Mouse (Mus musculus): ENCODE data around the gene Tab1. TPM values are rescaled to one million over a fixed set of nuclear protein-coding genes. Genes with fewer than 3 reads are reported as not detected.
A peak's percentile ranks its signal among the peaks of the same experiment; 100 is the strongest.

The Tab1 gene
- total RNA-seq (2021) = 10 to 100 TPM; 23.9 to 24.0 TPM

DNA sequence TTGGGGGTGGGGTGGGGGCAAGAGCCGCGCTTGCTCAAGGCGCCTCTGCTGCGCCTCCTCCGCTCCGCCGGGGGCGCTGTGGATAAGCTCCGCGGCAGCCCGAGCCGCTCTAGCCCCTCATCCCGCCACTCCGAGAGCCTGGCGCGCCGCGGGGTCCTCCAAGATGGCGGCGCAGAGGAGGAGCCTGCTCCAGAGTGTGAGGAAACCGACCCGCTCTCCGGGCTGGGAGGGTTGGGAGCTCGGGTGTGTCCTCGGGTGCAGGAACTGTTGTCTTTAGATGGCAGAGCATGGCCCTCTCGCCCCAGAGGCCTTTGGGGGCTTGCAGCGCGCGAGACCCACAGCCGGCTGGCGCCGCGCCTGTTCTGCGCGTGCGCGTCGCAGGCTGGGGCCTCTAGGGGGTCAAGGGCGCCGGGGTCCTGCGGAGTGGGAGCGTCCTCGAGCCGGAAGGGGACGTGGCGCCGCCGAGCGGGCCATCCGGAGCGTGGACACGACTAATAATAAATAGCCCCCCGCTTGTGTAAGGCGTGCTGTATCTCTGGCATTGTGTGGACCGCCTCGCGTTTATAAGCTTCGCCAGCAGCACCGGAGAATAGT lies at the start of gene Tab1:
TSS of gene Tab1 (plus strand) at position 135 of the 594 bp plus-strand sequence.
- peak; percentile 92 to 94 for DNase-seq

DNA sequence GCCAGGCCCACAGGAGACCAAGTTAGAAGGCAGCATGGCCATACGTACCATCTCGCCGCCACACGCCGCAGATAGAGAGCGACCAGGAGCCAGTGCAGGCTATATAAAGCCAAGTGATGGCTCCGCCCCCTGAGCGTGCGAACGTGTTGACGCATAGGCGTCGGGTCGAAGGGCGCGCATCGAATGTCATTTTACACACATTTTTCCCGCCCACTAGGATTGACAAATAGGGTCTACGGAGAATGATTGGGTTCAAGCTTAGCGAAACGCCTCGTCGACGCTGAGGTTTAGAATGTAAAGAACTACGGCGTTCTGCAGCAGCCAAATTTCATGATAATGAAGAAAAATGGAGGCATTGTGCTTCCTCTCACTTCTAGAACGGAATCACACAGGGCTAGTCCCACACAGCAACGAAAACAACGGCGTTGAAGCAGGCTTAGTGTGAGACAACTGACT lies 49.6 kb upstream of the Tab1 start:
- peak; percentile 97 for DNase-seq

DNA sequence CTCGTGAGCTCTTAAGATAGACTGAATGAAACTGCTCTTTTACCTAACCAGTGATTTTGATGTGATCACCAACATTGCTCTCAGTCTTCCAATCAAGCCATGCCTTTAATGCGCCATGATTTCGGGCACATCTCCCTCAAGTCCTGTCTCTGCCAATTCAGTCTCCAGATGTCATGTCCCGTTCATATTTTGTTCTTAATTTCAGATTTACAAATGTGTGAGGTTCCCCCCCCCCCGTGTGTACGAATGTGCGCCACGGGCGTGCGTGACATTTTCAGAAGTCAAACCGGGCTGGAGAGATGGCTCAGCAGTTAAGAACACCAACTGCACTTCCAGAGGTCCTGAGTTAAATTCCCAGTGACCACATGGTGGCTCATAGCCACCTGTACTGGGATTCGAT lies 49.2 kb upstream of the Tab1 start:
- no peak for DNase-seq

DNA sequence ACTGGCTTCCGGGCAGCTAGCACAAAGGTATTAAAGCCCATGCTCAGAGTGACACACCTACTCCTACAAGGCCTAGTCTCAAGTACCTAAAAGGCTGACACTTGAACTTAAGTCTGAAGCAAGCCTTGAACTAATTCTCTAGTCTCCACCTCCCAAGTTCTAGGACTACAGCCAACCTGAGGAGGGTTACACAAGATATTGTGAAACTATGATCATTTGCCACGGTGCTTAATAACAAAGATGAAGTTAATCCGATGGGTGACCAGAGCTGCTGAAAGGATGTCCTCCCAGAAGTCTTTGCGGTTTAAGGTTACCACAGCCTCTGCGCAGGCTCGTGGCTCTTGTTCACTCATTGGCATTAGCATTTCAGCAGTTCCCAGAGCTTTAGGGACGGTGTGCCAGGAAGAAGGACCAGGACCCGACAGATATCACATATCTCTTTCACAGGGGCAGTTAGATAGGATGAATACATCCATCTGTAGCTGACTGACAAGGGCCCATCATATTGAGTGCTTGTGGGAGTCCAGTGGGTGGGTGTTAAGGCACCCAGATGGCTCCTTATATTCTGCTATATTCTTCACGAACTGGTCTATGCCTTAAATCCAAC lies 45.4 kb upstream of the Tab1 start:
- DNase-seq = no peak

DNA sequence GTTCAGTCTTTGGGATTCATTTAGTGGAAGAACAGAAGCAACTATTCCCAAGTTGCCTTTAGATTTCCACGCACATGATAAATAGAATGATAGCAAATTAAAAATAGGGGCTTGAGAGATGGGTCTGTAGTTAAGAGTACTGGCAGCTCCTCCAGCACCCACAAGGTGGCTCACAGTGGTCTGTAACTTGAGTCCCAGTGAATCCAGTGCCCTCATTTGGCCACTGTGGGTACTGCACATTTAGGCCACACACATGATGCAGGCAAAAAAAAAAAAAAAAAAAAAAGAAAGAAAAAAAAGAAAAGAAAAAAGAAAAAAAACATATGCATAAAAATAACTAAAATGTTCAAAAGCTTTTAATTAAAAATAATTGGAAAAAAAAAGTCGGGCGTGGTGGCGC lies 44.3 kb upstream of the Tab1 start:
- peak; percentile 86 to 89 for DNase-seq

DNA sequence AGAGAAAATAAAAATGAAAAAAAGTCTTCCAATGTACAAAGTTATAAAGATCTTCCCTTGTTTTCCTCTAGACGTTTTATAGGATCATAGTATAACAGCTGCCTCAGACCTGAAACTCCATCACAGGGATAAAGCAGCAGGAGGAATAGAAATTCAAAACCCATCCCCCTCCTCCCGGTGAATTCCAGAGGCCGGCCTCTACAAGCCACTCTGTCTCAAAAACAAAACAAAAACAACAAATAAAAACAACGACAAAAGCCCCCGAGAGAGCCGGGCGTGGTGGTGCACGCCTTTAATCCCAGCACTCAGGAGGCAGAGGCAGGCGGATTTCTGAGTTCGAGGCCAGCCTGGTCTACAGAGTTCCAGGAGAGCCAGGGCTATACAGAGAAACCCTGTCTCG lies 42.8 kb upstream of the Tab1 start:
- DNase-seq = no peak

DNA sequence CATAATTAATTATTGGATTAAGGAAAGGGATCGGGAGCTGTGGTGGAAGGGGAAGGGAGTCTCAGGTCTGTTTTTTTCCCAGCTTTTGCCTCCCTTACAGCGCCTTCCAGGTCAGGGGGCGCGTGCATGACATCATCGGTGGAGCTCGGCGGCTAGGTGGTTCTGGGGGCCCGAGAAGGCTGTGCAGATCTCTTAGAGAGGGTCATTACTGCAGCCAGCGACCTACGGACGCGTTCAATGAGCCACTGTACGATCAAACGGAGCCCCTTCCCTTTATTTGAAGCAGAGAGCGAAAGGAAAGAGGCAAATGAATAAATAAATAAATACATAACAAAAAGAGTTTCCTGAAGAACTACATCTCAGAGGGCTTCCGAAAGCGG lies 42.2 kb upstream of the Tab1 start:
- DNase-seq = no peak

DNA sequence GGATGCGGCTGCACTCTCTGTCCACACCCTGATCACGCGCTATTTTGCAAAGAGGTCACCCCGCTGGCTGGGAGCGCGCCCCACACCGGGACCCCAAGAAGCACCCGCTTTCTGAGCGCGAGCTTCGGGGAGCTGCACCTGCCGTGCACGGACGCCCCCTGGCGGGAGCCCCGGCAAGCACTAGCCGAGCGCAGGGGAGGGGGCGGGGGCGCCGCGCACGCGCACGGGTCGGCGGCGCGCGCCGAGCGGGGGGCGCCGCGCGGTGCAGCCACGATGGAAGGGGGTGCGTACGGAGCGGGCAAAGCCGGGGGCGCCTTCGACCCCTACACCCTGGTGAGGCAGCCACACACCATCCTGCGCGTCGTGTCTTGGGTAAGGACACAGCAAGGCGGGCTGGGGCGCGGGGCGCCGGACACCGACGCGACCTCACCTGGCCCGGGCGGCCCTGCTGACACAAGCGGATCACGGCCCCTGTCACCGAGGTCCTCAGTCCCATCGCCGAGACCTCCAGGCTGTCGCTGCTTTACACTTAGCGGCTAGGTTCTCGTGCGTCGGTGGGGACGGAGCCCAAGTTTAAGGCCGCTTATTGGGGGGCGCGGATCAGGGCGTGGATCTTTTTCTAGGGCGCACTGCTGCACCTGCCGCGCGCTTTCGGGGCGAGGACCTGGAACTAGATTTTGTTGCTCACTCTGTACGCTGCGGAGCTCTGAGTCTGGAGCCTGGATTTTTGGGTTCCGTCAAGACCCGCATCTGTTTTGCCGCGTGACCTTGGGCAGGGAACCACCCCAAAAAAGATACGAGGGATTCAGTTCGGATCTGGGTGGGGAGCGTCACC lies 41.6 kb upstream of the Tab1 start, which contains the start of the genes Syngr1 and Rpl3:
TSS of gene Syngr1 (plus strand) at position 214 of the 835 bp plus-strand sequence.
TSS of gene Rpl3 (minus strand) at position 748 of the 835 bp plus-strand sequence.
- DNase-seq = peak; percentile 85 to 87

DNA sequence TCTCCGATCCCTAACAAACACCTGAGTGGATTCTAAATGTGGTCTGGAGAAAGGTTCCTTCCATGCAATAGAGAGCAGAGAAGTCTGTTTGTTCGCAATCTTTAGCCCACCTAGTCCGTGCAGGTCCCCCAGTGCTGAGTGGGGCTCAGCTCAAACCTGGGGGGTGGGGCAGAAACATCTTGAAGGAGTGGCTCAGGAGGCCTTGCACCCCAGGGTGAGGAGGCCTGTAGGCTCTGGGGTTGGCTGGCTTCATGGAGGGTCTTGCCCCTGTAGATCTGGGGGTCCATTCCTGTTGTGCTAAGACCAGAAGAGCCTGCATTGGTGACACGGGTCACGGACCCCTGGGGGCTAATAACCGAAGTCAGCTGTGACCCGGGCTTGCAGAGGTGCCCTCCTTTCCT lies 40.9 kb upstream of the Tab1 start:
- no peak for DNase-seq

DNA sequence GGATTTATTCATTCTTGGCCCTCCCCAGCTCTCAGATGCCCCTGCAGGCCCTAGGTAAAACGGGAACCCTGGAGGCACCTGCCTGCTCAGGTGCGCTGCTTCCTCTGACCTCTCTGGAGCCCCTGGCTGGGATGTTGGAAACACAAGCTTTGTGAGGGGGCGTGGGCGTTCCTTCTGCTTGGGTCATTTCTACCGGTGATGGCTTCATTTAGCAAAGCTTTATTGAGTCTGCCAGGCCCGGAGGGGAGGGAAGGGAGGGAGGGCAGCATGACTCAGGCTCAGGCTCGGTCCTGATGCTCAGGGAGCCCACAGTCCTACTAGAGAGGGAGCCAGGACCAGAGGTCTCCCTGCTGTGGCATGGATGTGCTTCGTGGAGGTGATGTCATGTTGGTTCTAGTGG lies 40.3 kb upstream of the Tab1 start:
- DNase-seq = no peak

DNA sequence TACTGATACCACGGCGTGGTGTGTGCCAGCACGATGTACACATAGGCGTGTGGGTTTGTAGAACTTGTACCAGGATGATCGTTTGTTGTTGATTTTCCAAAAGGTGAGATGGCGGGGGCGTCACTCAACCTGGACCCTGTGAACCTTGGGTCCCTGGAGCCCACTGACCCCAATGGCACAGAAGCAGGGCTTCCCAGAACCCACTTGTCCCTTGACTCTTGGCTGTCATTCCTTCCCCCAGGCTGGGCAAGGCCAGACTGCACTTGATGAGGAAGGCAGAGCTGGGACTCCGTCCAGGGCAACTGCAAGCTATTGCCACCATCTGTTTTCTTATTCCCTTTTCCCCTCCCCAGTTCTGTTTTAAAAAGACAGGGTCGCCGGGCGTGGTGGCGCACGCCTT lies 38.7 kb upstream of the Tab1 start:
- DNase-seq = no peak

DNA sequence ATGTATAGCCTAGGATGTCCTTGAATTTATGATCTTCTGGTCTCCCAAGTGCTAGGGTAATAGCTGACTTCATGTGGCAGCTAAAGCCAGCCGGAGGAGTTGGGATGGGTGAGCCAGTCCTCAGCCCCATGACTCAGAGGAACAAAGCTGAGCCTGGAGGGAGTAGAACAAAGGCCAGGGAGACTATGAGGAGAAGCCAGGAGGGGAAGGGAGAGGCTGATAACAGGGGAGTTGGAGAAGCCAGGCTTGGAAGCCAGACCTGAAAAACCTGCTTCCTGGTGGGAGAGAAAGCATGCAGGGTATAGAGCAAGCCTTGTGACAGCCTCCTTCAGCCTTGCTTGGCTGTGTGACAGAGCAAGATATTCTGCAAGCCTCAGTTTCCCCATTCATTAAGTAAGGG lies 37.3 kb upstream of the Tab1 start:
- DNase-seq = no peak

DNA sequence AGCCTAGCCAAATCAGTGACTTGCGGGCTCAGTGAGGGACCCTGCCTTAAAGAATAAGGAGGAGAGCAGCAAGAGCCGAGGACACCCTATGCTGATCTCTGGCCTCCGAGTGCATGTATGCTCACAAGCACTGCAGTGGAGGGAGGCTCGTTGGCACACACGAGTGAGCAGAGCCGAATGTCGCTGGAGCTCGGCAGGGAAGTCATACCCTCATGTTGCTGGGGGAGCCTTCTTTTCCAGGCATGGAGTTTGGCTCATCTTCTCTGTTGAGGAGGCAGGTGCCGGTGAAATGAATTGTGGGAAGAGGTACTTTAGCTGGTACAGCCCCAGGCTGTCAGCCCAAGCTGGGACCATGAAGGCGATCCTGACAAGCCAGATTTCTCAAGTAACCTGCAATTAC lies 36.5 kb upstream of the Tab1 start:
- DNase-seq = no peak

DNA sequence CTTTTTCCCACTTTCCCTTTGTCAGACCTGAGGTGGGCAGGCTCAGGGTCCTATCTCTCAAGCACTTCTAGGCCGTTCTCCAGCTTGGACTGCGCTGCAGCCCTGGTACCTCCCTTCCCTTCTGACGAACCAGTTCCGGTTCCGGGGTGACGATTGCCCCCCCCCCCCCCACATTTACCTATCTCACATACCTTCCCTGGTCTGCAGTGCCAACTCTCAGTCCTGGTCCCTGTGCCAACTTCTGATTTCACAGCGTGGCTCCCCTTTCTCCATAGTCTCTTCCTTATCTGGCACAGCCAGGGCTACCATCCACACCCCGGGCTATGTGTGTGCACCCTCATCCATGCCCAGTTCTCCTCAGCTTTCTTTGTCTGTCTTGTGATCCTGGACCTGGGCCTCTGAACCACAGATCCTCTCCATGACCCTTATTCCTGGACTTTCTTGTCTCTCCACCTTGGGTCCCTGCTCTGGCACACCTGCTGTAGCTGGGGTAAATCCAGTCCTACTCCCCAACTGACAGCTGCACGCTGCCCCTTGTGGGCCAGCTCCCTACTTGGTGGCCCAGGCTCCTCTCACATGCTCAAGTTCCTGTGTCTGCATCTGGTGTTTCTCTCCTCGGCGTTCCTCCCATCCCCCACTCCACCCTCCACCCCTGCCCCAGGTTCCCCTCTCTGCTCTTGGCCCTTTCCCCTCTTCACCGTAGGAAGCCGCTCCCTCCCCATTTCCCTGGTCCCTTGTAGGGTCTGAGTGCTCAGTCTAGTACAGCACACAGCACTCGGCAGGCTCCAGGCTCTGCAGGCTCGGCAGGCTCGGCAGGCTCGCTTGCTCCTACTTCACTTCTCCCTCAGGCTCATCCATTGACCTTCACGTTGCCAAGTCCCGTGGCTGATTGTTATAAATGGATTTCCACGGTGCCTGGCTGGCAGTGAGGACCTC lies 35.7 kb upstream of the Tab1 start:
- no peak for DNase-seq

DNA sequence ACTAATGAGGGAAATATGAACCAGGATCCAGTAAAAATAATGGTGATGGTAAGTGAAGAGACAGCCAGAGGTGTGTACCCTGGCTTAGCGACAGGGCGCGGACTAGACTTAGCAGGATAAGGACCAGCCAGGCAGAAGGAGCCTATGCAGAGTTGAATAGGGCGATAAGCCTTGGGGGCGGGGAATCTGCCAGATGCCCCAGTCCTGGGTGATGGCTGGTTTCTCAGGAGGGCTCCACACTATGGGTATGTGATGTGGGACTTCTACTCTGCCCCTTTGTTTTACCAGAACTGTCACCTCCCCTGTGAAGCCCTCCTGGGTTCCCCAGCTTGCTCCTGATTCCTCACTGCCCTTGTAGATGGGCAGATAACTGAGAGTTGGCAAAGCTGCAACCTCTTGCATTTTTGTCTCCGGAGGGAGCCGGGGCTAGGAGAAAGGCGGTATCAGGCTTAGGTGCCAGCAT lies 34.9 kb upstream of the Tab1 start:
- DNase-seq = no peak

DNA sequence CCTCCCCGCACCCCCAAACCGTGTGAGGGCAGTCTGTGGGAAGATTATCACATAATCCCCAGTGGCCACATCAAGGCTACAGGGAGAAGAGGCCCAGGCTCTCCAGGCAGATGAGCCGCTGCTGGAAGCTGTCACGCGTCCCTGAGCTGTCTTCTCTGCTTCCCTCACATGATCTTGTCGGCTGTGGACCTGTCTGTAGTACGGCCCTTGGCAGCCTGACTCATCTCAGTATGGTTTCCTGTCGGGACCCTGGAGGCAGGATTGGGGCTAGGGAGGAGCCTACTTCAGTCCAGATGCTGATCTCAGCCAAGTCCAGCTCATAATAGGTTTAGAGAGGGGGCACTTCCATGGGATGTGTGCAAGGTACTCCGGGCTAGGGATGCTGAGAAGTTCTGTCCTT lies 34.1 kb upstream of the Tab1 start:
- DNase-seq = no peak

DNA sequence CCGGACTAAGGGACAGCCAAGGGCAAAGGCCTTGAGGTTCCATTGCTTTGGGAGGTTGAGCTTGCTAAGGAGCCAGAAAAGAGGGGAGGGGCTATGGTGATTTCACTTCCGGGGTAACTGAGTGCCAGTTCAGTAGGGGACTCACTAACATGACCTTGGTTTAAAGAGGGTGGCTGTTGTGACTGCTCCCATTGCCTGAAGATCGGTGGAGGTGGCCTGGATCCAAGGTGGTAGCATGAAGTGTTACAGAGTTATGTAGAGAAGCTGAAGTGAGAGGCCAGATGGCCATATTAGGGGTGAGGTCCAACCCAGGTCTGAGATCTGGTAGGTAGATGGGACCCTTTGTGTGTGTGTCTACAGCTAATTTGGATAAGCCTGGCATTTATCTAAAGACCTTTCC lies 33.5 kb upstream of the Tab1 start:
- no peak for DNase-seq

DNA sequence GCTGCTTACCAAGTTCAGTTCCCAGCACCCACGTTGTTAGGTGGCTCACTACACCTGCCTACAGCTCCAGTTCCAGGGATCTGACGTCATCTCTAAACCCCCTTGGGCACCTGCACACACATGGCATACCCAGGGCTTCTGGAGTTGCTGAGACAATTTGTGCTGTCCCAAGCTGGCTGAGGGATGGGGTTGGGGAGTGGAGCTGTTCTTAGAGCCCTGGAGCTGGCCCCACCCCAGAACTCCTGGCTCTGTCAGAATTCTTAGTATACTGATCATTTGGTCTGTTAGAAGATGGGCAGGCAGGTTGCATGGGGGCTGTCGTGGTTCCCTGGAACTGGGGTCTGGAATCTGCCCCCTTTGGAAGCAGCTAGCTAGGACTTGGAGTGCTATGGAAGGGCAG lies 32.7 kb upstream of the Tab1 start:
- no peak for DNase-seq

DNA sequence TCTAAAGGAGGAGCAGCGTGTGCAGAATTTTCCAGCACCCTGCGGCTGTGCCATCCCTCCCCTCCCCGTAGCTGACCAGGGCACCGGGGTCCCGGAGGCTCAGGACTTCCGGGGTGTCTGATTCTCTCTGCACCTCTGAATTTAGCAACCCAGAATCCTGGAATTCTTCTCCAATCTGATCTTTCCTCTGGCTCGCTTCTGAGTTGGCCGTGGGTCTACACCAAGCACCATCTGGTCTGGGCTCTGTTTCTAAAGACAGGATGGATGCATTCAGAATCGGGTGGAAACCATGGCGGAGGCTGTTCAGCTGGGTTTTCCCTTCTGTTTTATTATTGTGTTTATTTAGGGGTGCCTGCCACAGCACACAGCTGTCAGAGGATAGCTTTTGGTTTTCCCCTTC lies 32.1 kb upstream of the Tab1 start:
- DNase-seq = peak; percentile 67

DNA sequence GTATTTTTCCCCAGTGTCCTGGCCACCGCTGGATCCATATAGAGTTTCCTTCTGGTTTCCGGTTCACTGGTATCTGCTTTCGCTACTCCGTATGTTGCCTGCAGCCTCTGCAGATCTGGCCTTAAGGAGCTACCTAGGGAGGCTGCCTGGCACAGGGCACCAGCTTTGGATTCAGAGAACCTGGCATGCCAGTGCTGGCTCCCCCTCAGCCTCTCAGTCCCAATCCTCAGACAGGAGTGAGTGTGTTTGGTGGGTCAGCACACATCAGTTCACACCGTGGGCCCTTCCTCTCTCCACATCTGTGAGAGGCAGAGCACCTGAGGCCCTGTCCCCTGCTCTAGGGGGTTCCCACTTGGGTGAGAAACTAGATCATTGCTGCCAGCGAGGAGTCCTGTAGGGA lies 31.4 kb upstream of the Tab1 start:
- DNase-seq = no peak

DNA sequence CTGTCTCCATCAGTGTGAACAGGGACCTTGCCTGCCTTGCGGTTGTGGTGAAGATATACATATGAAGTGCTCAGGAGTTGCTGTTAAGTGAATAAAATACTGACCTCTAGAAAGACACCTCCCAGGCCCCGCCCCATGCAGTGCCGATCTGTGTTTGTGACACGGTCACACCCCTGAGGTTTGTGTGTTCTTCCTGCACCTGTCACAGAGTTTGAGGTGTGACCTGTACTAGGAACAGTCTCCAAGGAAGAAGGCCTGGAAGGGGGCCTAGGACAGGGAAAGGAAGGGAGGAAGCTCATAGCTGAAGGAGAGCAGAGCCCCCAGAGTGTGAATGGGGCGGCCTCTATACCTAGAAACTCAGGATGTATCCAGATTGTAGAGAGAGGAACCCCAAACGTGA lies 30.4 kb upstream of the Tab1 start:
- no peak for DNase-seq
